Mouse (Mus musculus): ENCODE data around the gene Iglon5. TPM values are rescaled to one million over a fixed set of nuclear protein-coding genes. Genes with fewer than 3 reads are reported as not detected.

The Iglon5 gene
- total and polyA plus RNA-seq, 2 experiments from 2014 or later: 0.08 TPM; not detected in 1

DNA sequence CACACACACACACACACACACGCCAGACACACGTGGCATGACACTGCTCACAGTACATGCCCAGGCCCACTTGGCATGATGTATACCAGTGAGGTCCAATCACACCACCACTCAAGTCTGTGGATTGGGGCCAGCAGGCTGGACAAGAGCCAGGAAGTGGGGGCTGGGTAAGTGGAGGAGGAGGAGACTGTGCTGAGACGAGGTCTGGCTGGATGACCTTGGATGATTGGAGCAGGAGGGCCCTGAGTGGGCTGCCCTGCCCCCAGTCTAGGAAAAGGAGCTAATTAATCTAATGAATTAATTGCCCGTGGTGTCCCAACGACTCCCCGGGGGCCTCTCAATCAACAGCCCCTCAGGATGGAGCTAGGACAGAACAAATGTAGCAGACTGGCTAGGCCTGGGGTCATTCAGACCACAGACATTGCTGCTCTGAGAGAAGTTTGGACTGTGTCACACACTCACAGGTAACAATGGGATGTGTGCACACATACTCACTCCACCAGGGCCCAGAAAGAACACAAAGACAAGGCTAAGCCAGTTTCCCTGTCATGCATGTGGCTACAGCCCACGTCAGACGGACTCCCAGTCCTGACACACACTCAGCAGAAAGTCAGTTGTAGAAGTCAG is 7.7 kb downstream of the Iglon5 start:
- no peaks in the 10 kb centered on the region for H3K9me3 ChIP-seq (replicated peaks; ENCODE audit: control insufficient read depth, low read length)
- TF ChIP-seq EP300 (IDR thresholded peaks at IDR 0.05; ENCODE audit: low read depth) (no peak), CTCF (IDR thresholded peaks at IDR 0.05; ENCODE audit: low read depth) (no peak)

DNA sequence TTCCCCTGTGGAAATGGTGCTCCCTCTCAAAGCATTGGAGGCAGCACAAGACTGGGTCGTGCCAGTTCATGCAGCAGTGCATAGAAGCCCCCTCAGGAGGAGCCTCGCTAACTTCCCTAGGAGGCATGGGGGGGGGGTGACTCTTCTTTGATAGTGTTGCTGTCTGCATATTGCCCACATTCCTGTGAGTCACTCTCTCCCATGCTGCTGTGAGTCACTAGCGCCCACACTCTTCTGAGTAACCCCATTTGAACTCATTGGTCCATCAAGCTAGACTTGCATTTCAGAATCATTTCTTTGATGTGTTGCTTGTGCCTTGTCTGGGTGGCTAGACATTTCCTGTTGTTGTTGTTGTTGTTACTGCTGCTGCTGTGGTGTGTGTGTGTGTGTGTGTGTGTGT is 8.7 kb downstream of the Iglon5 start:
- H3K4me1 ChIP-seq (ENCODE audit: control insufficient read depth, insufficient read depth): peaks cover 5% of the 10 kb centered on the region; the same call in 1 of the 2 replicates
- no peak for ATAC-seq (ENCODE audit: insufficient read depth, low read depth)
- H3K36me3 ChIP-seq (replicated peaks; ENCODE audit: control insufficient read depth, insufficient read depth, low read length): no peaks in the 10 kb centered on the region
- no peaks in the 10 kb centered on the region for H3K9me3 ChIP-seq (replicated peaks; ENCODE audit: control insufficient read depth, low read length)
- no peak for TF ChIP-seq EP300 (IDR thresholded peaks at IDR 0.05; ENCODE audit: low read depth)
- no peak for TF ChIP-seq CTCF (IDR thresholded peaks at IDR 0.05; ENCODE audit: low read depth)
- no peak overlapping the region for H3K9ac ChIP-seq (replicated peaks; ENCODE audit: low read depth, low read length)
- no peak overlapping the region for H3K4me3 ChIP-seq (ENCODE audit: low read depth, low read length)
- H3K27ac ChIP-seq (ENCODE audit: low read depth): no peak overlapping the region
- 63% methylated on average over 3 of the region's 3 CpGs for WGBS
- no peak overlapping the region for H3K4me2 ChIP-seq (ENCODE audit: low read depth, low read length)
- peaks cover 28% of the 10 kb centered on the region for H3K27me3 ChIP-seq (ENCODE audit: control insufficient read depth, insufficient read depth, low read length)
- no peak for DNase-seq (ENCODE audit: low spot score)

More for the DNA sequence above, 7.7 kb downstream of the Iglon5 start:
- 52% methylated on average over 8 of the region's 8 CpGs for WGBS
- H3K9ac ChIP-seq (replicated peaks; ENCODE audit: low read depth, low read length): no peak overlapping the region
- no peak overlapping the region for H3K4me2 ChIP-seq (ENCODE audit: low read depth, low read length)
- peak; percentile 6 for DNase-seq (ENCODE audit: low spot score)
- no peaks in the 10 kb centered on the region for H3K36me3 ChIP-seq (replicated peaks; ENCODE audit: control insufficient read depth, insufficient read depth, low read length)
- H3K27ac ChIP-seq (ENCODE audit: low read depth): no peak overlapping the region
- peaks cover 5% of the 10 kb centered on the region; the same call in 1 of the 2 replicates for H3K4me1 ChIP-seq (ENCODE audit: control insufficient read depth, insufficient read depth)
- H3K27me3 ChIP-seq (ENCODE audit: control insufficient read depth, insufficient read depth, low read length): peaks cover 18% of the 10 kb centered on the region
- ATAC-seq (ENCODE audit: insufficient read depth, low read depth): peak; percentile 54; the same call in 1 of the 2 replicates
- no peak overlapping the region for H3K4me3 ChIP-seq (ENCODE audit: low read depth, low read length)

DNA sequence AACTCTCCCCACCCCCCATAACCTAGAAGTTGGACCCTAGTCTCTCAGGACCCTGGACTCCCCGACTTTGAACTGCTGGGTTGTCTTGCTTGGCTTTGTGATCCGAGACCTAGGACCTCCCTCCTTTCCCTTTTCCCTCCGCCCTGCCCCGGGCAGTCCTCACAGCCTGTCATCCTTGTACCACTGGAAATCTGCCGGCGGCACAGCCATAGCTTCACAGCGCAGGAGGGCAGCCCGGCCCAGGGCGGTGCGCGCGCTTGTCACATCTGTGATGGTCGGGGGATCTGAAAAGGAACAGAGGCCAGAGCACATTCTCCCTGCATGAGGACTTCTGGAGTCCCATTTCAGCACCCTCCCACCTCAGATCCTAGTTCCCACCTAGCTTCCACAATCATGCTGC is 13.5 kb downstream of the Iglon5 start:
- Histone ChIP-seq H3K4me3 (ENCODE audit: low read depth, low read length) (no peak overlapping the region), H3K36me3 (replicated peaks; ENCODE audit: control insufficient read depth, insufficient read depth, low read length) (no peaks in the 10 kb centered on the region), H3K9me3 (replicated peaks; ENCODE audit: control insufficient read depth, low read length) (no peaks in the 10 kb centered on the region), H3K9ac (replicated peaks; ENCODE audit: low read depth, low read length) (no peak overlapping the region), H3K27me3 (ENCODE audit: control insufficient read depth, insufficient read depth, low read length) (peaks cover 49% of the 10 kb centered on the region), H3K27ac (ENCODE audit: low read depth) (no peak overlapping the region), H3K4me2 (ENCODE audit: low read depth, low read length) (no peak overlapping the region), H3K4me1 (ENCODE audit: control insufficient read depth, insufficient read depth) (no peaks in the 10 kb centered on the region)
- TF ChIP-seq CTCF (IDR thresholded peaks at IDR 0.05; ENCODE audit: low read depth) (no peak), EP300 (IDR thresholded peaks at IDR 0.05; ENCODE audit: low read depth) (no peak)
- no peak for ATAC-seq (ENCODE audit: insufficient read depth, low read depth)
- 3% methylated on average over 13 of the region's 13 CpGs for WGBS
- no peak for DNase-seq (ENCODE audit: low spot score)

DNA sequence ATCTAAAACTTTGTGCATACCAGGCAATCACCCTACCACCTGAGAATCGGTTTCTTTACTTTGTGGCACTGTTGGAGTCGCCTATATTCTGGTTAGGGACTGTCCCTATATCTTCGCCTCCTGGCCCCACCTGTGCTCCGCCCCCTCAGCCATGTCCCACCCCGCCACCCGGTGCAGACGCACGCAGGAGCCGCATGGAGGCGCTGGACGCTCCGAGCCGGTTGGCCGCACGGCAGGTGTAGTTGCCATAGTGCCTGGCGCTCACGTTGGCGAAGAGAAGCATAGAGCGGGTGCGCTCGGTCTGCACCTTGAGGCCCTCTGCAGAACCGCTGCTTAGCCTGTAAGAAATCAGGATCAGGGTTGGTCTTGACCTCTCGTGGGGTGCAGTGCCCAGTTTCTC is 14.2 kb downstream of the Iglon5 start:
- Histone ChIP-seq H3K36me3 (replicated peaks; ENCODE audit: control insufficient read depth, insufficient read depth, low read length) (peaks cover 3% of the 10 kb centered on the region), H3K9ac (replicated peaks; ENCODE audit: low read depth, low read length) (no peak overlapping the region; the same call in 1 of the 2 replicates), H3K27ac (ENCODE audit: low read depth) (no peak overlapping the region), H3K4me1 (ENCODE audit: control insufficient read depth, insufficient read depth) (no peaks in the 10 kb centered on the region), H3K4me3 (ENCODE audit: low read depth, low read length) (no peak overlapping the region), H3K4me2 (ENCODE audit: low read depth, low read length) (no peak overlapping the region), H3K27me3 (ENCODE audit: control insufficient read depth, insufficient read depth, low read length) (peaks cover 49% of the 10 kb centered on the region), H3K9me3 (replicated peaks; ENCODE audit: control insufficient read depth, low read length) (no peaks in the 10 kb centered on the region)
- TF ChIP-seq EP300 (IDR thresholded peaks at IDR 0.05; ENCODE audit: low read depth) (no peak), CTCF (IDR thresholded peaks at IDR 0.05; ENCODE audit: low read depth) (0 out of 2 replicates have a peak, but pooled peaks have one; percentile 4)
- DNase-seq (ENCODE audit: low spot score) (no peak), ATAC-seq (ENCODE audit: insufficient read depth, low read depth) (no peak)
- 7% methylated on average over 23 of the region's 23 CpGs for WGBS

DNA sequence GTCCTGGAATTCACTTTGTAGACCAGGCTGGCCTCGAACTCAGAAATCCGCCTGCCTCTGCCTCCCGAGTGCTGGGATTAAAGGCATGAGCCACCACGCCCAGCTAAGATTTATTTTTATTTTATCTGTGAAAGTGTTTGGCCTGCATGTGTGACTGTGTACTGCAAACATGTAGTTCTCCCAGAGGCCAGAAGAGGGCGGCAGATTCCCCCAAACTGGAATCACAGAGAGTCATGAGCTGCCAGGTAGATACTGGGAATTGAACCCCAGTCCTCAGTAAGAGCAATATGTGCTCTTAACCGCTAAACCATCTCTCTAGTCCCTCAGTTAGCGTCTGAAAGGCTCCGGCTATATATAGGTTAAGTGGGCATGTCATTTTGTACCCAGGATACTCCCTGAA is 19.5 kb downstream of the Iglon5 start:
- H3K4me3 ChIP-seq (ENCODE audit: low read depth, low read length): no peak overlapping the region
- H3K9ac ChIP-seq (replicated peaks; ENCODE audit: low read depth, low read length): no peak overlapping the region
- H3K27me3 ChIP-seq (ENCODE audit: control insufficient read depth, insufficient read depth, low read length): peaks cover 13% of the 10 kb centered on the region
- no peak overlapping the region for H3K27ac ChIP-seq (ENCODE audit: low read depth)
- no peak overlapping the region for H3K4me2 ChIP-seq (ENCODE audit: low read depth, low read length)
- peak; percentile 40 for TF ChIP-seq CTCF (IDR thresholded peaks at IDR 0.05; ENCODE audit: low read depth)
- no peak for TF ChIP-seq EP300 (IDR thresholded peaks at IDR 0.05; ENCODE audit: low read depth)
- H3K4me1 ChIP-seq (ENCODE audit: control insufficient read depth, insufficient read depth): no peaks in the 10 kb centered on the region; the same call in 1 of the 2 replicates
- no peak for ATAC-seq (ENCODE audit: insufficient read depth, low read depth)
- peaks cover 3% of the 10 kb centered on the region for H3K36me3 ChIP-seq (replicated peaks; ENCODE audit: control insufficient read depth, insufficient read depth, low read length)
- WGBS: 43% methylated on average over 8 of the region's 8 CpGs
- no peaks in the 10 kb centered on the region for H3K9me3 ChIP-seq (replicated peaks; ENCODE audit: control insufficient read depth, low read length)
- DNase-seq (ENCODE audit: low spot score): no peak

Data from heart, postnatal 0 days (tissue).